Comparison of ENCODE assay signal across 18 mouse cellular contexts in the genomic region with DNA sequence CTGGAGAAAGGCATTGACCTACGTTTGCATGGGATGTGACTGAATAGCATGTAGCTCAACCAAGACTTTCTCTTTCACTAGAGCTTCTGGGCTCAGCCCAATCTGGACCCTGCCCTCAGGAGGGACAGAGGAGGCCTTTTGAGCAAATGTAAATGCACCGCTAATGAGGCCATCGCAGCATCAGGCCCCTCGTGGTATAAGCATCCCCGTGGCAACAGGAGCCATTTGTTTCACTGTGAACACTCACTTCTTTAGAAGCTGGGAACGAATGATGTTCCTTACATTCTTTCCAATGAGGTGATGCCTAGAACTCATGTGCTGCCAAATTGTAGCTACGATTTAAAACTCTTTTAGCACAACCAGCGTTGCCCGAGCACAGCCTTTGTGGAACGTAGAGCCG.
DNase-seq lines count a peak whose midpoint lies in the region; ATAC-seq and TF ChIP-seq lines count a peak whose summit lies in the region.
"Had no signal": no experiment of that assay in that cellular context is flagged by ENCODE, and none has a peak within 500 bp of the region (broad histone marks: within the 10 kb centered on the region; RNA-seq: fewer than 3 reads in every experiment).

No protein-coding gene starts in this region.

- H3K4me2 ChIP-seq in forebrain, embryonic 14.5 days (ENCODE audit: low read length), result no peak overlapping the region
- H3K4me2 ChIP-seq in hindbrain, embryonic 16.5 days (ENCODE audit: low read length), result peak overlapping the region; percentile 10; the same call in 1 of the 2 replicates
- no peak overlapping the region for H3K4me2 ChIP-seq in midbrain, embryonic 16.5 days (ENCODE audit: low read length)
- H3K4me2 ChIP-seq: heart, embryonic 12.5 days; intestine, embryonic 15.5 days; limb, embryonic 12.5 days; liver, embryonic 12.5 days had no signal

- H3K27ac ChIP-seq in layer of hippocampus, adult 2 months, result peak overlapping the region; percentile 5; the same call in 1 of the 2 replicates
- H3K27ac ChIP-seq in forebrain, embryonic 14.5 days (ENCODE audit: low read depth, low read length), result no peak overlapping the region; the same call in 1 of the 2 replicates
- H3K27ac ChIP-seq in hindbrain, embryonic 16.5 days (ENCODE audit: low read depth, low read length), result no peak overlapping the region
- H3K27ac ChIP-seq in midbrain, embryonic 16.5 days (ENCODE audit: low read length), result no peak overlapping the region
- H3K27ac ChIP-seq: intestine, embryonic 15.5 days; limb, embryonic 12.5 days; liver, embryonic 12.5 days had no signal

- TF ChIP-seq CTCF in layer of hippocampus, adult 2 months (conservative IDR thresholded peaks at IDR 0.05), result no peak

- no peaks in the 10 kb centered on the region for H3K27me3 ChIP-seq in forebrain, embryonic 14.5 days (replicated peaks; ENCODE audit: control insufficient read depth, insufficient read depth, low read length)
- no peaks in the 10 kb centered on the region for H3K27me3 ChIP-seq in hindbrain, embryonic 16.5 days (replicated peaks; ENCODE audit: control insufficient read depth, insufficient read depth, low read length)
- no peaks in the 10 kb centered on the region for H3K27me3 ChIP-seq in midbrain, embryonic 16.5 days (ENCODE audit: control insufficient read depth, insufficient read depth, low read depth, low read length)
- H3K27me3 ChIP-seq: heart, embryonic 12.5 days; intestine, embryonic 15.5 days; limb, embryonic 12.5 days; liver, embryonic 12.5 days; megakaryocyte, embryonic 14.5 days had no signal

- H3K4me1 ChIP-seq in forebrain, embryonic 14.5 days (ENCODE audit: control insufficient read depth, insufficient read depth, low read length), result peaks cover 26% of the 10 kb centered on the region
- H3K4me1 ChIP-seq in hindbrain, embryonic 16.5 days (ENCODE audit: control insufficient read depth, insufficient read depth, low read depth, low read length), result peaks cover 25% of the 10 kb centered on the region
- H3K4me1 ChIP-seq in midbrain, embryonic 16.5 days (ENCODE audit: control insufficient read depth, insufficient read depth, low read length), result peaks cover 23% of the 10 kb centered on the region
- H3K4me1 ChIP-seq: liver, embryonic 12.5 days had no signal

- no peak for DNase-seq in layer of hippocampus, adult 2 months (ENCODE audit: low spot score in 2 of 2)
- DNase-seq in layer of hippocampus, adult 9-11 months, result no peak
- peak; percentile 51 for DNase-seq in forebrain, embryonic 14.5 days (ENCODE audit: low spot score)
- DNase-seq in heart, postnatal 4 days, result no peak
- DNase-seq in adrenal gland, postnatal 25 days, result no peak
- DNase-seq: cerebellum, adult 9-11 months; gastrocnemius, postnatal 10 days; kidney, adult 9 months; kidney, postnatal 25 days; lung, adult 2 months; thymus, postnatal 14 days had no signal

- WGBS in forebrain, embryonic 14.5 days, result 13% methylated on average over 11 of the region's 11 CpGs
- WGBS in hindbrain, embryonic 16.5 days, result 24% methylated on average over 11 of the region's 11 CpGs
- WGBS in midbrain, embryonic 16.5 days, result 26% methylated on average over 11 of the region's 11 CpGs

- H3K9ac ChIP-seq in forebrain, embryonic 14.5 days (ENCODE audit: low read length), result no peak overlapping the region
- peak overlapping the region; percentile 47; the same call in 1 of the 2 replicates for H3K9ac ChIP-seq in hindbrain, embryonic 16.5 days (ENCODE audit: low read depth, low read length)
- peak overlapping the region; percentile 0; the same call in 1 of the 2 replicates for H3K9ac ChIP-seq in midbrain, embryonic 16.5 days (ENCODE audit: low read depth, low read length)
- H3K9ac ChIP-seq: heart, embryonic 12.5 days; intestine, embryonic 15.5 days; limb, embryonic 12.5 days; liver, embryonic 12.5 days had no signal

- no peak for ATAC-seq in forebrain, embryonic 14.5 days
- ATAC-seq in hindbrain, embryonic 16.5 days, result no peak
- ATAC-seq in midbrain, embryonic 16.5 days, result no peak
- ATAC-seq: intestine, embryonic 15.5 days; liver, embryonic 12.5 days had no signal

- no peak overlapping the region for H3K4me3 ChIP-seq in layer of hippocampus, adult 2 months
- no peak overlapping the region for H3K4me3 ChIP-seq in forebrain, embryonic 14.5 days (ENCODE audit: low read depth, low read length)
- no peak overlapping the region for H3K4me3 ChIP-seq in hindbrain, embryonic 16.5 days (ENCODE audit: low read length)
- no peak overlapping the region for H3K4me3 ChIP-seq in midbrain, embryonic 16.5 days (ENCODE audit: low read depth, low read length)
- H3K4me3 ChIP-seq: heart, embryonic 12.5 days; intestine, embryonic 15.5 days; limb, embryonic 12.5 days; liver, embryonic 12.5 days; megakaryocyte, embryonic 14.5 days had no signal

- no peaks in the 10 kb centered on the region for H3K9me3 ChIP-seq in forebrain, embryonic 14.5 days (replicated peaks; ENCODE audit: control insufficient read depth, low read length)
- H3K9me3 ChIP-seq in hindbrain, embryonic 16.5 days (ENCODE audit: control insufficient read depth, low read length), result no peaks in the 10 kb centered on the region
- no peaks in the 10 kb centered on the region for H3K9me3 ChIP-seq in midbrain, embryonic 16.5 days (replicated peaks; ENCODE audit: control insufficient read depth, low read length, poor library complexity, severe bottlenecking)
- H3K9me3 ChIP-seq: heart, embryonic 12.5 days; intestine, embryonic 15.5 days; limb, embryonic 12.5 days; liver, embryonic 12.5 days had no signal

- no peaks in the 10 kb centered on the region for H3K36me3 ChIP-seq in forebrain, embryonic 14.5 days (ENCODE audit: control insufficient read depth, insufficient read depth, low read length)
- H3K36me3 ChIP-seq in hindbrain, embryonic 16.5 days (ENCODE audit: control insufficient read depth, insufficient read depth, low read length), result no peaks in the 10 kb centered on the region
- no peaks in the 10 kb centered on the region for H3K36me3 ChIP-seq in midbrain, embryonic 16.5 days (ENCODE audit: control insufficient read depth, insufficient read depth, low read length)
- H3K36me3 ChIP-seq: heart, embryonic 12.5 days; intestine, embryonic 15.5 days; limb, embryonic 12.5 days; liver, embryonic 12.5 days had no signal
